Mouse (Mus musculus) CD4-positive, CD25-positive, alpha-beta regulatory T cell, adult 4 months (primary cell): Measurements from ENCODE around the gene Rabgap1l. TPM values are rescaled to one million over a fixed set of nuclear protein-coding genes. Genes with fewer than 3 reads are reported as not detected.

Source experiments
- ATAC-seq: one replicate; pipeline ENCODE4 v1.8.0; 2017
- polyA plus RNA-seq, 2 experiments: library from polyadenylated mRNA; unstranded; fragments of 100-300 nt; shearing (Covaris generic); gene quantifications; one replicate each; pipeline ENCODE4 v1.2.1; 2017

Rabgap1l gene
- polyA plus RNA-seq, 2 experiments from 2014 or later: 268 to 348 TPM

DNA sequence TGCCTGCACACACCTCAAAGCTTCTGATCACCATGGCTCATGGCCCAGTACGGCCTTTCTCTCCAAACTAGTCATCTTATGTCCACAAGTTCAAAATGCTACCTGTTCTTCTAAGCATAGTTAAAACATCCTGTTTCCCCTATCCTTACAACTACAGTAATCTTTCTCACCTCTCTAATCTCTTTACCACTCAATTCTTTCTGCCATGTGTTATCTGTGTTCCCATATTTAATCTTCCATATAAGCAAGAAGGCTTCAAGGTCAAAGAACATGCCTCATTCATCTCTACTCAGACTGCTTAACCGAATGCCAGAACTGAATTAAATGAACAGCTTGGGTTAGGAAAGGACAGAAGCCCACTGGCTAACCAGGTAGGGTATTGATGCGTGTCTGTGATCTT, 5.8 kb downstream of the Rabgap1l start:
- ATAC-seq: no peak

DNA sequence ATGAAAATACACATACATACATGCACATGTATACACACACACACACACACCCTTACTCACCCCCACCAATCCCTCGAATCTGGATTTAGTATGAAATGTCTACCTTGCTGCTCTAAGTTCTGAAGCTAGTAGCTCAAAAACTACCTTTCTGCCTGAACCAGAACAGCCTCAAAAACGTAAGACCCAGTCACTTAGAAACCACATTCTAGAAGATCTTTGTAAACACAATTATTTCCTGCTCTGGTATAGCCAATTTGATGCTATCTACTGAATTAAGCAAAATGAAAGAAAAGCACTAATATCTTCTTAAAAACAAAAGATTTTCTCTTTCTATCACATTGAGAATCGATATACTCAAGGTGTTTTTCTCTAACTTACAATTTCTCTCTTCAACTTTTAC, 6.4 kb downstream of the Rabgap1l start:
- ATAC-seq: peak; percentile 65

DNA sequence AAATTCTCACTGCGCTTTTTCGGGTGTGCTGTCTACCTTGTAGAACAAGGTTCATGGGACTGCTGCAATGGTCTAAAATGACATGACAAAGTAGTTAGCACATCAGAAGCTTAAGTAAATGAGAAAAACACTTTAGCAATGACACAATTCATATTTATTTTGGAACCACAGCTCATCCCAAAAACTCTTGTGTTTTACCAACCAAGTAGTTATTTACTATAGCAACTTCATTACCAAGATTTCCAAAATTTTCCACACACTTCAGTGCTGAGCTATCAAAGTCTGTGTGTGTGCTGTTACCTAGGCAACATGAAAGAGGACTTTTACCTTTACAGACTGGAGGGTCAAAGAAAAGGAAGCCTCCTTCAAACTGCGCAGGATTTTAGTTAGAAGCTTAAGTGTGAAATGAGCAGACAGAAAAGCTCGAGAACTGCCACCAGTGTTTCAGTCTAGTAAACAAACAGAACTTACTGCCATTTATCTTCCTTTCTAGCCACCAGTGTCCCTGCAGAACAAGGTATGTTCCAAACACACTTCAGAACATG, 7.3 kb downstream of the Rabgap1l start:
- ATAC-seq: peak; percentile 24

DNA sequence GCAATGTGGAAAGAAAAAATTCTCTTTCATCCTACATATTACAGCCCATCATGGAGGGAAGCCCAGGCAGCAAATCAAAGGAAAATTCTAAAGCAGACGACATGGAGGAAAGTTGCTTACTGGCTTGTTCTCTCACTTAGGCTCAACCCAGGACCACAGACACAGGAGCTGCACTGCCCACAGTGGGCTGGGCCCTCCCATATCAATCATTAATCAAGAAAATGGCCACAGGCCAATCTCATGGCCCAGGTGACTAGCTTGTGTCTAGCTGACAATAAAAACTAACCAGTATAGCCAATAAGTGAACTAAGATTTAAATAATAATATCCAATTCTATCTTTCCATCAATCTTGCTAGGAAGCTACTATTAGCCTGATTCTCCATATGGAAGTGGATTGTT, 8.9 kb downstream of the Rabgap1l start:
- no peak for ATAC-seq

DNA sequence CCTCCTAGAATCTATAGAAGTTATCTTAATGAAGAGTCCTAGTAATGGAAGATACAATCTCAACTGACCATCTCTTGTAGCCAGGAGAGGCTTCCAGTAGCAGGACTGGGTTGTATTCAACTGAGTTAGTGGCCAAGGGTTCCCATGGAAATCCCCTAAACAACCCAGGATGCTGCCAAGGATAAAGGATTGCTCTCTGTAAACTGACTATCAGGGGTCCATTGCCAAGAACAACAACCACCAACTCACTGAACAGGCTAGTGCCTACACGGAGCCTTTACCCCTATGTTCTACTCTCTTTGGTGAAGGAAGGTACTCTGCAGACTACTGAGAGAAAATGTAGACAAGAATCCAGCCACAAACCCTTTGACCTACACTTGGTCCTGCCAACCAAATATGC, 18.8 kb downstream of the Rabgap1l start:
- ATAC-seq: no peak

DNA sequence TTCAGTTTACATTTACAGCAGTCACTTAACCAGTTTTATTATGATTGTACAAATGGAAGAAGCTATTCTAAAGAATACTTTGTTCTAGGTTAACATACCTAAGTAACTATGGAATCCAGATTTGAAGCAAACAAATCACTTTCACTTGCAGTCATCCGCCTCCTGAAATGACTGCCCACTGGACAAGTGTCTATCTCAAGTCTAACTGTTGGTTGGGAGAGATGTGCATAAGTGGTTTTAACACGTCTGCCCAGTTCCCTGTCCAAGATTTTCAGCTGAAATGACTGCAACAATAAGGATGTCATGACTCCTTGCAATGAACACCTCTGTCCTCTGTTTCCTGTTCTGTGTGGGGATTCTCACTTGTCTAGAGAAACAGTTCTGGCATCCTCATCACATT, 27.4 kb downstream of the Rabgap1l start:
- peak; percentile 47 for ATAC-seq

DNA sequence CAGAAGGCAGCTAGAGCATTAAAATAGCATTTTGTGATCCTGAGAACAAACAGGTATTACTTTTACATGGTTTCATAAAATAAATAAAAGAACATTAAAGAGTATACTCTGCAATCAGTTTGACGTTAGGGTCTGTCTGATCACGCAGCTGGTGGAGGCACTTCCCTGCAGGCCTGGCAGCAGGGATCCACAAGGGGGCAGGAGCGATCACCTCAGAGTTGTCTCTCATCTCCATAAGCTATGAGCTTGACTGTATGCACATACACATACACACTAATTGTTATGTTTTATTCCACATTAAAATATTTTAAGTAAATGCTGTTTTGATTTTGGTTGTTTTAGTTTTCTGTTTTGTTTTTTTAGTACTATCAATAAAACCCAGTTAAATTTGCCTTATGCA, 34.8 kb downstream of the Rabgap1l start:
- ATAC-seq: peak; percentile 86

DNA sequence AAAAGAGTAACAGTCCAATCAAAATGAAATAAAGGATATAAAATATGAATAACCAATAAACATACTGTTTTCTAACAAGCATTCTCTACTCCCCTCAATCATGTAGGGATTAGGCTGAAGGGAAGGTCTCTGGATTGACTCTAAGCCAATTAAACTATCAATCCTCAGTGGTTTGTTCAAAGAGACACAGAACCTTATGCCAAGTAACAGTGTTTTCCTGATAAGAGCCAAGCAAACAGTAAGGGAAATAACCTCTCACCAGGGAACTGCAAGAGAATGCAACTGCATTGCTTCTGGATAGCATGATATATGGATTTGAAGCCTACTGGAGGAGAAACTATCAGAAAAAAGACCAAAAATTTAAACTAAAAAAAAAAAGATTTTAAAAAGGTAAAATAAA, 37.7 kb downstream of the Rabgap1l start:
- ATAC-seq: no peak

DNA sequence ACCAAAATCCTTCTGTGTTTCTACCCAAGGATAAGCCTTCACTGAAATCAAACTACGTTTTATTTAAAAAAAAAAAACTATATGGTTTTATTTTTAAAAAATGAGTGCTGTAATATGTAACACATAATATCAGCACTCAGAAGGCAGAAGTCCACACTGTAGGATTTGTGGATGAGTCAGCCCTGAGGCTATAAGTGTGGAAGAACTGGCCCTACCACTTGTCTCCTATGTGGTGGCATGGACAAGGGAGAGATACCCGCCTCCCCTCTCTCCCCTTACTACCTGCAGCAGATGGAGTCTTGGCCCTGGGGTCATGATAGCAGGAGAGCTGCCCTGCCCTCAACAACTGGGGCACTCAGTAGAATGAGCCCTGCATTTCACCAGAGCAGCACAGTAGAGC, 42.4 kb downstream of the Rabgap1l start:
- no peak for ATAC-seq

DNA sequence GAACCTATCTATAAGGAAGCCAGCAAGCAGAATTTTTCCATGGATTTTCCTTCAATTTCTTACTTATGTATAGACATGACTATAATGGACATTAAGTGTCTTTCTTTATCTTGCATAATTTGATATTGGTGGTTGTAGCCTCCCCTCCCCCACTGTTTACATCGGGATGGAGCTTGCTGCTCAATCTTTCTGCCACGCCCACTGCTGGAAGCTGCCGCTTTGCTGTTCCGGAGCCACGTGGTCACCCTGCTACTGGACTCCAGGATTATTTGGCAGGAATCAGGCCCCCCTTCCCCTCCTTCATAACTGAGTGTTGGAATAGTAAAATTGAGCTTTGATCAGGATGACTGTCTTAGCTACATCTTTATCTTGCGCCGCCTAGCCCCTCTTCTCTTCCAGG, 46.2 kb downstream of the Rabgap1l start:
- no peak for ATAC-seq

DNA sequence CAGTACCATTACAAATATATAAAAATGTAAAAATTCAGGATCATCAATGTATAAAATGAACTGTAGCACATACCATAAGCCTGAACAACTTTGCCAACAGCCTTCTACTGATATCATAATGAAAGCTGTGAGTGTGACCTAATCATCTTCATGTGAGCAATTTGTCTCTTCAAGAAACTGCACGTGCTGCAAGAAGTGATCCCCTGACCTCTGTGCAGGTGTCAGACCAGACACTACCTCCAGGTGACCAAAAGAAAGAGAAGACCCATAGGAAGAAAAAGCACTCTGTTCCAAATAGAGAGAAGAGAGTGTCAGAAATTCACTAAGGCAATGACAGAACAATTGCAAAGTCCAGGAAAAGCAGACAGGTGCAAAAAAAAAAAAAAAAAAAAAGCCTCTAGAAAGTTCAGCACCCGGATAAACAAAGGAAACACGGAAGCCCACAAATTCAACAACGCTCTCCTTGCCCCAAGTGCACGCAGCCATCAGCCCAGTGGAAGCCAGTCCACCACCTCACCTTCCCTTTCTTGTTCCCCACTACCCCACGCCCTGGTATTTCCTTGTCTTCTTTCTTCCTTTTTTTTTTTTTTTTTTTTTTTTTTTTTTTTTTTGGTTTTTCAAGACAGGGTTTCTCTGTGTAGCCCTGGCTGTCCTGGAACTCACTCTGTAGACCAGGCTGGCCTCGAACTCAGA, 47.6 kb downstream of the Rabgap1l start:
- ATAC-seq: no peak

DNA sequence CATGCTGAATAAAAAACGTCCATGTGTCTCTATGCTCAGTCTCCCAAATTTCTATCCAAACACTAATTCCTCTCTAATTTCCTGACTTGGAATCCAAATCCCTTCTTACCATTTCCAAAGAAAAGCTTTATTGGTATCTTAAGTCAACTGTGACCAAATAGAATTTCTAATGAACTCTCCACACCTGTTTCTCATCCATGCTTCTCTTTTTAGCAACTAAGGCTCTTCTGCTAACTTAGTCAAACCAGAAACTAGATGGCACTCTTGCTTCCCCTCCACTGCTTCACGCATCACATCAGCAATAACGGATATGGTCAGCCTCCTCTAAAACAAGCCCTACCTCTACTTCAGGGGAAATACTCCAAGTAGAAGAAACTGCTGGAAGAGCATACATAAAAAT, 49.0 kb downstream of the Rabgap1l start:
- peak; percentile 37 for ATAC-seq

DNA sequence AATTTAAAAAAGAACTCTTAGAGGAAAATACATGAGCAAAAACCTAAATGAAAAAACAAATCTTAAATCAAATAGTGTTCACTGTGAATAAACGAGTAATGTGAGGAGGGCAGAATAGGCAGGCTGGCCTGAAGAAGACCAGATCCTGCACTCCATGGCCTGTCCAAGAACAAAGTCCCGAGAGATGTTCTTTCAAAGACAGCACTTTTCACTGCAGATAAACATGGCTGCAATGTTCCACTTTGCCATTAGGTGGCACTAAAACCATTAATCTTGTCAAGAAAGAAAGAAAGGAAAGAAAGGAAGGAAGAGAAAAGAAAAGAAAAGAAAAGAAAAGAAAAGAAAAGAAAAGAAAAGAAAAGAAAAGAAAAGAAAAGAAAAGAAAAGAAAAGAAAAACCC, 49.8 kb downstream of the Rabgap1l start:
- peak; percentile 57 for ATAC-seq

DNA sequence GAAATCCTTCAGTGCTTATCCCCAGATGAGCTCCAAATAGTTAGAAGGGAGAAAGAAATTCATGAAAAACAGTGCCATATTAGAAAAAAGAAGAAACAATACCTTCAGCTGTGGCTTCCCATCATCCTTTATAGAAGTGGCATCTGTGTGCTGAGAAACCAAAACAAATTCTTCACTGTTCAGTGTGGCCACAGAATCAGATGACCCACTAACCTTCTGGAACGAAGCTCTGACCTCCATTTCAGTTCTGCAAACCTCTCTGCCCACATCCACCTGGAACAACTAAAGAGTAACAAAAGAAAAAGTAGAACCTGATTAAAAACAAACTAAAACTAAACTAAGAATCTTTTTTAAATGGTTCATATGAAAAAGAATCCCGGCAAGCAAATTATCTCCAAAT, 52.4 kb downstream of the Rabgap1l start:
- ATAC-seq: no peak

DNA sequence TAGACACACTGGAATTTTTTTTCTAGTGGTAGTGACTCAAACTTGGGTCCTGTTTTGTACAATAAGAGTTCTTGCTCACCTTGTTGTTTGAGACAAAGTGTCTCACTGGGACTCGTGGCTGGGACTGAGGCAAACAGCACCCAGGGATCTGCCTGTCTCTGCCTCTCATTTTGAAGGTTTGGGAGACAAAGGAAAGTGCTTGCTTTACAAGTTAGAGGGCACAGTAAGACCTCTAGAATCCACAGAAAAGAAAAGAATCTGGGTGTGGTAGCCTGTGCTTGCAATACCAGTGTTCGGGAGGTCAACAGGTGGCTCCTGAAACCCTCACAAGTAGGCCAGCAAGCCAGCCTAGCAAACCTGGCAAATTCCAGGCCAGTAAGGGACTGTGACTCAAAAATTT, 58.3 kb downstream of the Rabgap1l start:
- ATAC-seq: no peak

DNA sequence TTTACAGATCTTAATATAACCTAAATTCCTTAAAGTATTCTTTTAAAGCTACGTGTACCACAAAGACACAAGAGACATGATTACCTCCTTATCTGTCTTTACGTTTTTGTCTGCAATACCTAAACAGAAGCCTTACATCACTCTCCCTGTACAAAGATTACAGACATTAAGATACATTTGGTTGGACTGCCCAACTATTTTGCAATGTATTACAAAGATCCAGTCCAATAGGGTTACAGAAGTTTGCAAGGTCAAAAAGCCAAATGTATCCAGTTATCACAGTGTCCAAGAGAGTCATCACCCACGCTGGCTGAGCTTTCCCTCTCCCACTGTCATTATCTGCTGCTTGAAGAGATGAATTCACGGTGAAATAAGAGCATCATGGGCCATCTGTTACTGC, 63.1 kb downstream of the Rabgap1l start:
- ATAC-seq: no peak

DNA sequence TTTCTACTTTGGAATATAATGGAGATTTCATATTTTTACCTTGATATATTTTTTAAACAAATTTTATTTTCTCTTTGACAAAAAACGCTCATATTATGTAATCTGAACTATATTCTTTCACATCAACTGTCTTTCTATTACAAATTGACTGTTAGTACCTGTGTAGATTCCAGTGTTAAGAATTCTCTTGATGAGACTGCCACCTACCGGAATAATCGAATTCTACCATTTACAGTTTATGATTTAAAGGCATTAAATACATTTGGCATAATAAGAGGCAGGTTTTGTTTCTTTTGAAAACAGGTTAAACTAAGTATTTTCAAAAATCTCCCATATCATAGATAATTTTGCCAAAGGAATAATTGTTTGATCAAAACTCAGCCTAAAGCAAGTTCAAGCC, 75.3 kb downstream of the Rabgap1l start:
- peak; percentile 56 for ATAC-seq

DNA sequence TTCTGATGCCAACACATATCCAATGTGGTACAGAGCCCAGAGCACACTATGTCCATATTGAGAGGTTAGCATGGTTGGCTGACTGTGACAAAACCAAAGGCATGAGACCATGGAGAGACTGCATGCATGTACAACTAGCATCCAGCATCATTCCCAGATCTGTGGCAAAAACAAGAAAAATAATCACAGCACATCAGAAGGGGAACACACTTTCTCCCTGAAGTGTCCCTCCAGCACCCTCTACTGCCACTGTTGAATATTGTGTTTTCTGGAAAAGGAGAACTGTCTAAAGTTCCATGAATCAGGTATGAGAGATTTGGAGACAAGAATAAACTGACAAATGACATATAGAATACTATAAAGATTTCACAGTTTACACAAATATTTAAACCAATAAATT, 78.3 kb downstream of the Rabgap1l start:
- ATAC-seq: no peak

DNA sequence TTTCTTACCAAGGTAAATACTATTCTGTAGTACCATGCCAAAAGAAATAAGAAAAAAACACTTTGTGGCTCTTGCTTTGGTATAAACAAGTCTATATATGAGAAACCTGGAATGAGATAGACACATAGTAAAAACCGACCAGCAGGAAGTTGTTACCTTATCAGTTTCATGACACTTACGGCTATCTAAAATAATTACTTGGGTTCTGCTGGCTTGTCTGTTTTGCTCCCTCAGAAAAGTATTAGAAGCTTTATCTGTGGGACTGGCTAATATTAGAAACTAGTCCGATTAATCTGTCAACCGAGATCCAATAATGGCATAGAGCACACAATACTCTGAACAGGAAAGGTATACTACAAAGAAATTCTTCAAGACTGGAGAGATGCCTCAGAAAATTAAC, 79.1 kb downstream of the Rabgap1l start:
- no peak for ATAC-seq

DNA sequence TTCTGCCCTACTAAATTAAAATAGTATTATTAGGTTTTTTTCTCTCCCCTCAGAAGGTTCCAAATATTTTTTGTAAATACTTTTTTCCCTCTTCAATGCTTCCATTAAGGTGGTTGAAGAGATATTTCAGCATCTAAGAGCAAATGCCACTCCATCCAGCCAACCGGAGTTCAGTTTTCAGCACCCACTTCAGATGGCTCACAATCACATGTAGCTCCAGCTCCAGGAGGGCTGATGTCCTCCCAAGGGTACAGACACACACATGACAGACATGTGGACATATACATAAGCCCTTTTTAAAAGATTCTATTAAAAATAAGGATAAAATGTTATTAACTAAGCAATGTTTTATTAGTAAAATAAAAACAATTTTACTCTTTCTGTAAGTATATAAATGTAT, 79.6 kb downstream of the Rabgap1l start:
- no peak for ATAC-seq

DNA sequence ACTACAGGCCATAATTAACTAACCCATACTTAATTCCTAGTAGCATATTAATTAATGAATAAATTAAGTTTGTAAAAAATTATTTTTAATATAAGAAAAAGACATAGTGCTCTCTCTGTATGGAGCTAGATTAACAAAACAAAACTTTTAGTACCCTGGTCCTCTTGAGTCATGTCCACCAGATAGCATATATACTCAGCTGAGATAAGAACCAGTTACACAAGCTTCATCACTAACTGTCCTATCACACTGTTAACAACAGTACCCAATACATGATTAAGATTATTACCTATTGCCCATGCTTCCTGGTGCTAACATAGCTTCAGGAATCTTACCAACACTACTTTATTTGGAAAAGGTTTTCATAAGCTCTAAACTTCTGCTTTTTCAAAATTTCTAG, 82.5 kb downstream of the Rabgap1l start:
- no peak for ATAC-seq

DNA sequence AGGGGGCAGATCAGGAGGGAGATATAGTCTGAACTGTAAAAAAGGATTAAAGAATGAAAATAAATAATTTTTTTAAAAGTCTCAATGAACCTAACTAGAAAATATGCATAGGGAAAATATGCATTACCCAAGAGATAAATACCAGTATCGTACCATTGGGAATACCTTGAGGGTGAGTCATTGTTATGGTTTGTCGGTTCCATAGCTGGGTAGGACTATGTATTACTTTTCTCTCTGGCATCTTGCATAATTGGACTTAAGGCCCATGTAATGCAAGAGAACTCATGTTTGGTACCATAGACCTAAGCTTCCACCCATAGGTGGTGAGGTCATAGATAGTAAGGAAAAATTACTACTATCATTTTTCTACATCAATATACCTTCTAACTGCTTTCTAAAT, 88.4 kb downstream of the Rabgap1l start:
- ATAC-seq: no peak

DNA sequence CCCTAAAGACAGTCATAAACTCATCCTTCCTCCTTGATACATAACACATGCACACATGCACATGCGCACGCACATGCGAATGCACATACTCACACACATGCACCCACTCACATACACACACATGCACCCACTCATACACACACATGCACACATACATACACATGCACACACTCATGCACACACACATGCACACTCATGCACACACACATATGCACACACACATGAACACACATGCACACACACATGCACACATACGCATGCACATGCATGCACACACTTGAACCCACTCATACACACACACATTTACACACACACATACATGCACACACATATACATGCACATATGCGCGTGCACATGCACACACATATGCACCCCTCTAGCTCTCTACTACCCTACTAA, 89.2 kb downstream of the Rabgap1l start:
- ATAC-seq: no peak

DNA sequence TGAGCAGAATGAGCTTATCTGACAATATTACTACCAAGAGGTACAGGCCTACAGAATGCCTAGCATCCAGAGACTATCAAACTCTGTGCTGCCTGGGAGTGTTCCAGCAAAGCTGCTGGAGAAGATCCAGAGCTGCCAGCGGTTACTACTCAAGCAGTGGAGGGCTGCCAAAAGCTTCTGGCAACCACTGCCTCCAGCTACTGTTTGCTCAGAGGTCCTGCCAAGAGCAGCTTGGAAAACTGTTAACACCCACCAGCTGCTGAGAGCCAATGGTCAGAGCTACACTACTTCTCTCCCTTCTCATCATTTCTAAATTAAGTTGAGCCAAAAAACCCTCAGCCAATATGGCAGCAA, 99.9 kb downstream of the Rabgap1l start:
- no peak for ATAC-seq
